Mouse (Mus musculus): ENCODE data around the gene Gtf2ird1.

Gene Gtf2ird1

DNA sequence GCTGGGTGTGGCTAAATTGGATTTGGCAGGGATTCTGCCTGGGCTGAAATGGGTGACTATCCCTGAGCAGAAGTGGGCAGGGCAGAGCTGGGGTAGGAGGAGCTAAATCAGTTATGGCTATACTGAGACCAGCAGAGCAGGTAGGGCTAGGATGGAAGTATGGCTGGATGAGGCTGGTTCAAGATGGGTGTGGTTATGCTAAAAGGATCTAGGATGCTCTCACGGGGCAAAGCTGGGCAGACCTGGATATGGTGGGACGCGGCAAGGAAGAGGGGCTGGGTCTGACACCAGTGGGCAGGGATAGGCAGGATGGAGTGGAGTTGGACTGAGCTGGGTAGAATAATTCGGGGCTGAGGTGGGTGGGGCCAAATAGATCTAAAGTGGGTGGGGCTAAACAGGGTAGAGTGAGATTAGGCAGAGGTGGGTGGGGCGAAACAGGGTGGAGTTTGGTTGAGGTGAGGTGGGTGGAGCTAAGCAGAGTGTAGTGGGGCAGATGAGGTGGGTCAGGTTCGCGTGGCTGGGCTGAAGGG is 46.1 kb downstream of the Gtf2ird1 start:
- TF ChIP-seq GATA4 (IDR thresholded peaks at IDR 0.05; ENCODE audit: insufficient replicate concordance, low read length): no peak

DNA sequence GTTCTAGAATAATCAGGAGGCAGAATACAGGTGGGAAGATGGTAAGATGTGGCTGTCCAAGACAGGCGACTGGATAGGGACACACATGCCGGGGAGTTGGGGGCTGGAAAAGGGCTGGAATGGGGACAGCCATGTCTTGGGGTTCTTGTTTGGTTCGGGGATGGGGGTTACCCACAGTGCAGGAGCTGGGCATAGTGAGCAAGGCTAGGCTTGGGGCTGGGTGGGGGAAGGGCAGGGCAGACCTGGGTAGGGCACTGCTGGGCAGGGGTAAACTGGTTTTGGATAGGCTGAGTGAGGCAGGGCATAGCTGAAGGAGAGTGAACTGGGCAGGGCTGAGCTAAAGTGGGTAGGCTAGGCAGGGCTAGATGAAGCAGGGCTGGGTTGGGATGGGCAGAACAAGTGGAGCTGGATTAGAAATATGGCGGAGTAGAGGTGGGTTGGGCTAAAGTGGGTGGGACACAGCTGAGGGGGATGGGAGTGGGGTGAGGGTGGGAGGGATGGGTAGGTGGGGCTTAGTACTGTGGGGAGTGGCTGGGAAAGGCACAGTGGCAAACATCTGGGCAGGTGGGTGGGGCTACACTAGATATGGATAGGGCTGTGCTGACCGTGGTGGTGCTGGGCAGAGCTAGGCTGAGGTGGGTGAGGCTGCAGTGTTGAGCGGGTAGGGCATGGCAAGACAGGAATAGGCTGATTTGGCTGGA is 46.8 kb downstream of the Gtf2ird1 start:
- TF ChIP-seq GATA4 (IDR thresholded peaks at IDR 0.05; ENCODE audit: insufficient replicate concordance, low read length): no peak

DNA sequence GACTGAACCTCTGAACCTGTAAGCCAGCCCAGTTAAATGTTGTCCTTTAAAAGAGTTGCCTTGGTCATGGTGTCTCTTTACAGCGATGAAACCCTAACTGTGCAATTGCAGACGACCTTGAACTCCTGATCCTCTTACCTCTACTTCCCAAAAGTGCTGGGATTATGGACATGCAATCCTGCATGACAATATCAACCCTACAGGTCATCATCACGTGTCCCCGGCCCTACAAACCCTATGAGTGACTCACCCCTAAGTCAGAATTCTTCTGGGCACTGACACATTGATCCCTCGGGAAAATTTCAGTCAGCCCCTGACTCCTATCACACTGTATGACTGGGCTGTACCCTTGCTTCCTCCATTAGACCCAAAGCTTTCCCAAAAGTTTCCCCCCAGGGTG is 48.4 kb downstream of the Gtf2ird1 start:
- TF ChIP-seq GATA4 (IDR thresholded peaks at IDR 0.05; ENCODE audit: insufficient replicate concordance, low read length): no peak

DNA sequence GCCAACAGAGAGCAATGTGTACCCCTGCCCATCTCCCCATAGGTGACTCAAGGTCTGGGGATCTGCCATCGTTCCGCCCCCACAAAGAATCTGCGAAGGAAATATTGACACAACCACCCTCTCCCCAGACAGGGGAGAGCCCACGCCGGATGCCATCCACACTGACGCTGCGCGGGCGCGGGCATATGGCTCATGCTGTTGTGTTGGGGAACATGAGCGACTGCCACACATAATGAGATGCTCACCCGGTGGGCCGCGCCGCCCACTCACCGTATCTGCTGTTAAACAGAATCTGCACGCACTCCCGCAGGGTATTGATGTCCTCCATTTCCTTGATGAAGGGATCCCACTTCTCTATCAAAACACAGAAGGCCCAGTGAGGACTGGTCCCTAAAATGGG is 54.7 kb downstream of the Gtf2ird1 start:
- TF ChIP-seq GATA4 (IDR thresholded peaks at IDR 0.05; ENCODE audit: insufficient replicate concordance, low read length): no peak

DNA sequence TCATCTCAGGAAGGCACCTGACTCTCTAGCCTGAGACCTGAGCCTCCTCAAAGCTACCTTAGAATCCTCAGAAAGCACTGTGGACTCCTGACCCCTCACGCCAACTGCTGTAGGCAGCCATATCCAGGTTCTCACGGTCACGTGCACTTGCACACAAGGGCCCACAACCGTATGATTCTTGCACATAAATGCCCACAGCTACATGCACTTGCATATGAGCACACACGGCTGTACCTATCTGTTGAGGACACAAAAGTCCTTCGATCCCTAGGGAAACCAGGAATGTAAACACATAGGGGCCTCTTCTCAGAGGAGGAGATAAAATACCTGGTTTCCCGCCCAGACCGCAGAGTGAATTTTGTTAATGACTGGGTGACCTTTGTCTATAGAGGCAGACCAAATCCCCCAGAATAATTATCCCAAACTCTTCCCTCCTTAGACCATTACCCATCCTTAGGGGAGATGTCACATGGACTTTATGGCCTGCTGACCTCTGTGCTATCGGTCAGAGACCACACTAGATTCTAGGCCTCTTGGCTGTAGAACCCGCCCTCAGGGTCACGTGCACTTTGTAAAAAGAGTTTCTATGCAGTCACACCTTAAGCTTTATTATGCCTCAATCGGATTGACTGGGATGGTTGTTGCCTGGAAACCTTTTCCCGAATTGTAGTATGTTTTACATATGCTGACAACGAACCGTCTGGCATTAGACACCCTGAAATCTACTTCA is 58.9 kb downstream of the Gtf2ird1 start:
- no peak for TF ChIP-seq GATA4 (IDR thresholded peaks at IDR 0.05; ENCODE audit: insufficient replicate concordance, low read length)

DNA sequence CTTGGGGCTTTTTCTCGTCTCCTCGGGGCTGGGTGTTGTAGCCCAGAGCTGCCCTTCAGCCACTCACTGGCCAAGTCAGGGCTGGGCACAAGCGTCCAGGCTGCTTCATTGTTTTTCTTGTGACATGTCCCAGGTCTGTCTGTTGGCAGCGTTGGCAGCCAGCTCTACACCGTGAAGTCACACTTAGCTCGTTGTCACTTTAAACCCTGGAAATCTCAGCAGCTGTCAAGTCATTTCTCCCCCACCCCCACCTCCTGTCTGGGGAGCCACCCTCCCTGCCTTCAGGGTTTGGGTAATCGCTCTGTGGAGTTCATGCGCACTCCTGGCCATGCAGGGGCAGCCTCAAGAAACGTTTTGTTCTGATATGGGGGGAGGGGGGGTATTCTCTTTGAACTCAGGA is 60.0 kb downstream of the Gtf2ird1 start:
- no peak for TF ChIP-seq GATA4 (IDR thresholded peaks at IDR 0.05; ENCODE audit: insufficient replicate concordance, low read length)

DNA sequence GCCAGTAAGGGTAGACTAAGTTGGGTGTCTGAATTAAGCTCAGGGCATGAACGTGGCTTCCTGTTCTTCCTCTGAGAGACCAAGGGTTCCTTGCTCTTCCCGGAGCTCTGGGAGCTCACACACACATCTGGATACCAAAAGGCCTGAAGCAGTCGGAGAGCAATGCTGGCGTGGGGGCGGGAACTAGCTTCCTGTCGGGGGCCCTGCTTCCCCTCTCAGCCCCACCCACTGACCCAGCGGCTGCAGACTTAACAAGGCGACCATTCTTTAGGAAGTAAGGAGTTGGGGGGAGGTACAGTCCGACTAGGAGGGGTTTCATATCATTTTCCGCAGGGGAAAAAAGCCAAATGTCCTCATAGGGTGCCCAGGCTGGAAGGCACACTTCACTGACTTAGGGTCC is 61.9 kb downstream of the Gtf2ird1 start:
- peak; percentile 6; the same call in 1 of the 2 replicates for TF ChIP-seq GATA4 (IDR thresholded peaks at IDR 0.05; ENCODE audit: insufficient replicate concordance, low read length)

DNA sequence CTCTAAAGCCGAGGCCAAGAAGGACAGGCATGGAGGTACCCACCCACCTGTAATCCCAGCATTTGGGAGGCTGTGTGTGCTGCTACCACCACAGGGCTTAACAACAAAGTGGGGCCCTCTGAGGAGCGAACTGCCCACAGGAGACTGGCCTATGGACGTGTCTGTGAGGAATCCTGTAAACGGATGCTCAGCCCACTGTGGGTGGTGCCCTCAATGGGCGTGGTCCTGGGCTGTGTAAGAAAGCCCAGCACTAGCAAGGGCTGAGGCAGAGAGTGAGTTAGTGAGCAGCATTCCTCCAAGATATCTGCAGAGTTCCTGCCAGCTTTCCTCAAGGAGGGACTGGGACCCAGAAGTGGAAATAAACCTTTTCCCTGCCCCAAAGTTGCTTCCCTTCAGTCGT is 62.9 kb downstream of the Gtf2ird1 start:
- no peak for TF ChIP-seq GATA4 (IDR thresholded peaks at IDR 0.05; ENCODE audit: insufficient replicate concordance, low read length)

DNA sequence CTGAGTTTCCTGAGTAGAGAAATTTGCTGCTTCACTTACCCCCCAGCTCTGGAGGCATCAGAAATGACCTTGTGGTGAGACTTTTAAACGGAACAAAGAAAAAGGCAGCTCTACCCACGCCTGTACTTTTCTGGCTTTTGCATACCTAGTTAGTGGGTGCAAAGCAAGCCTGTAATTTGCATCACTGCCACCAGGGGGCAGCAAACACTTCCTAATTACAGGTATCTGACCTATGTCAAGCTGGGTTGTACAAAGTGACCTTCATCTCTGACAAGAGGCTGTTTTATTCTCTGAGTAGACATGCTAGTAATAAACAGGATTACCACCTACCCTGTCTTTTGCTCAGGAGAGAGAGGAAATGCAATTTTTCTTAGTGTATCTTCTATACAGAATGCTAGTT is 71.4 kb downstream of the Gtf2ird1 start:
- no peak for TF ChIP-seq GATA4 (IDR thresholded peaks at IDR 0.05; ENCODE audit: insufficient replicate concordance, low read length)

DNA sequence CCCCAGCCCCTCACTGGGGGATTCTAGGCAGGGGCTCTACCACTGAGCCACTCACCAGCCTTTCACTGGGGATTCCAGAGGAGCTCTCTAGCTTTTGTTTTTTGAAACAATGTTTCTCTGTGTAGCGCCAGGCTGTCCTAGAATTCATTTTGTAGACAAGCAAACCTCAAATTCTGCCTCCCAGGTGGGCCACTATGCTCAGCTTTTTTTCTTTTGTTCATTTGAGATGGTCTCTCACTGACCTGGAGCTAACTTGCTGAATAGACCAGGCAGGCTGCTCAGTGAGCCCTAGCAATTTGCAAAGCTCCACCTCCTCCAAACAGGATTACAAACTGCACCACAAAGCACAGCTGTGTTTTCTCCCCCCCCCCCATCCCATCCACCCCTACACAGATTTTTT is 81.3 kb downstream of the Gtf2ird1 start:
- TF ChIP-seq GATA4 (IDR thresholded peaks at IDR 0.05; ENCODE audit: insufficient replicate concordance, low read length): no peak

DNA sequence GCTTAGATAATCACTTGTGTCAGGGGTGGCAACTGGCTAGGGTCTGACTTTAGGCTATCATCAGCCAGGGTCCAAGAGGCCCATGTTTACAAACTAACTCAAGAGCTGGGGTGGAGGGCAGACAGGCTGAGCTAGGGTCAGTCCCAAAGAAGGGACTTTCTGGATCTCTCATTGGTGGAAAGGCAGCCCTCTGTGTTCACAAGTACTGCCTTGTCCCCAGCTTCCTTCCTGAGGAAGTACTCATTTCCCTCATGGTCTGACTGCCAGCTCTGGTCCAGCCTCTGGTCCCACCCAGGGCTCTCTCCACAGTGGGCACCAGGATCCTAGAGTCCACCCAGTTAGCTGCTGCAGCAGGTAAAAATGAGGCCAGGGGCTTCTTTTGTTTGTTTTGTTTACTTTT is 82.0 kb downstream of the Gtf2ird1 start:
- TF ChIP-seq GATA4 (IDR thresholded peaks at IDR 0.05; ENCODE audit: insufficient replicate concordance, low read length): no peak

DNA sequence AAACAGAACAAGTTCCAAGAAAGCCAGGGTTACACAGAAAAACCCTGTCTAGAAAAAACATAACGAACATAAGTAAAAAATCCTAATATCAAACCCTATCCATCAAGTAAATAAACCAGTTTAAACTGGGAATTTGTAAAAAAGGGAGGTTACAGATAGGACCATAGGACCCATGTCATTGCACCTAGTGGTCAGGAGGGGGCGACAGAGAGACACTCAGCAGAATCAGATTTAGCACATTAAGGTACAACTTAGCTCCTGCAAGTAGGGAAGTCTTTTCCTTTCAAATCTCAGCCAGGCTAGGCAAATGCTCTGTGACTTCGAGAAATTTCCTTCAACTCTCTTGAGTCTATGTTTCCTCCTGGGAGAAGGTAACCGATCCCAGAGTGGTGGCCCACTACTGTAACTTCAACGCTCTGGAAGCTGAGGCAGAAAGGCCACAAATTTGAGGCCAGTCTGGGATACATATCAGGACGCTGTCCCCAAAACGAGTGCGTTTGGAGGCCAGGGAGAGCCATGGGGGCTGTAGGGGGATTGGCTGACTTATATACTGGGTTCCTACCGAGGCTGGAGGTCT is 82.5 kb downstream of the Gtf2ird1 start:
- no peak for TF ChIP-seq GATA4 (IDR thresholded peaks at IDR 0.05; ENCODE audit: insufficient replicate concordance, low read length)

DNA sequence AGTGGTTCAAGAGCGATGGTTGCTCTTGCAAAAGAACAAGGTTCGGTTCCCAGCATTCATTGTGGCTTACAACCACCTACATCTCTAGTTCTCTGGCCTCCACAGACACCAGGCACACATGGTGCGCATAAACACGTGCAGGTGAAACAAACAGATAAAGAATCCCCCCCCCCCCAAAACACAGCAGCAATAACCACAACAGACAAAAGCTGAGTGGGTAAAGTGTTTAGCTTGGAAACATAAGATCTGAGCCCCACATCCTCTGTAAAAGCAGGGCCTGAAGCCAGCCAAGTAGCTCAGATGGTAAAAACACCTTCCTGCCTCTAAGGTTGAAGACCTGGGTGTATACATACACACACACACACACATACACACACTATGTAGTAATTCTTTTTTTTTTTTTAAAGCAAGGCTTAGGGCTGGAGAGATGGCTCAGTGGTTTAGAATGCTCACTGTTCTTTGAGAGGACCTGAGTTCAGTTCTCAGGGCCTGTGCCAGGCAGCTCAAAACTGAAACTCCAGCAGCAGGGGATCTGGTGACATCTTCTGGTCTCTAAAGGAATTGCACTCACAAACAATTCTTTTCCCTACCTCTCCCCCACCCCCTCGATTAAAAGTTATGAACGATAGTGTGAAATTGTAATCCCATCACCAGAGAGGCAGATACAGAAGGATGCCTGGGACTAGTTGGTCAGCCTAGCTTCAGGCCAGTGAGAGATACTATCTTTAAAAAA is 83.4 kb downstream of the Gtf2ird1 start:
- no peak for TF ChIP-seq GATA4 (IDR thresholded peaks at IDR 0.05; ENCODE audit: insufficient replicate concordance, low read length)

DNA sequence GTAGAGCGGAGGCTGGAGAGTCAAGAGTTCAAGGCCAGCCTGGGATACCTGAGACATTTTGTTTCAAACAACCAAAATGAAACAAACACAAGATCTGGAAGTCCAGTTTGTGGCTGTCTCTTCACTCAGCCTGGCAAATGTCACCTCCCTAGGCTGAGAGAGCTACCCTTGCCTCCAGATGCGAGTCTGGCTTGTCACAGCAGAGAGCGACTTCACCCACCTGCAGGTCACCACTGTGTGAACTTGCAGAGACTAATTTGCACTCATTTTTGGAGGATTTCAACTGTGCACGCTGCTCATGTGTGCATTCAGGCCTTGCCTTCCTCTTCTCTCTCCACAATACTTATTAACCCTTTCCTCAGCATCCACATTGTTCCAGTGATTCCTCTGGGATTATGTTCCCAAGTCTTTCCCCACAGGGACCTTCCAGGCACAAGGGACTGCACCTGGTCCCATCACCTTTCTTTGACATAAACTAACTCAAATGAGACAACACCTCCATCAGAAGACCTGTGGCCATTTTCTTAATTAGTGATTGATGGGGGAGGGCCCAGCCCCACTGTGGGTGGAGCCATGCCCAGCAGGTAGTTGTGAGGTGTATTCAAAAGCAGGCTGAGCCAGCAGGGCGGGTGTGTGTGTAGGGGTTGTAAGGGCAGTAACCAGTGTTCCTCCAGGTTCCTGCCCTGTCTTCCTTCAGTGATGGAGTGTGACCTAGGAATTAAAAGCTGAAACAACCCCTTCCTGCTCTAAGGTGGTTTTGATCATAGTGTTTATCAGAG is 84.8 kb downstream of the Gtf2ird1 start:
- TF ChIP-seq GATA4 (IDR thresholded peaks at IDR 0.05; ENCODE audit: insufficient replicate concordance, low read length): no peak

DNA sequence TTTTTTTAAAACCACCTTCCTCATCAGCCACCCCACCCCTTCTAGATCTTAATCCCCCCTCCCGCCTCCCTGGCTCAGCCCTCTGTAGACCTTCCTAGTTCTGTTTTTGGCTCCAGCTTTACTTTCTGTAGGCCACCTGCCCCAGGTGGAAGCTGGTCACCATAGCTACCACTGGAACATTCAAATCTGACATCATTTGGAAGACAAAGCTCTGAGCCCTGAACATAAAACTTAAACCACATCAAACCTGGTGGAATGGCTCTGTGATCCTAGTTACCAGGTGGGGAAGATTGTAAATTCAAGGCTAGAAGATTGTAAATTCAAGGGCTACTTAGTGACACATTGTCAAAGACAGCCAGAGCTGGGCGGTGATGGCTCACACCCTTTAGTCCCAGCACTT is 85.7 kb downstream of the Gtf2ird1 start:
- no peak for TF ChIP-seq GATA4 (IDR thresholded peaks at IDR 0.05; ENCODE audit: insufficient replicate concordance, low read length)

Data from liver, adult (tissue).